Comparison of ENCODE assay signal across 9 mouse cellular contexts in the genomic region with DNA sequence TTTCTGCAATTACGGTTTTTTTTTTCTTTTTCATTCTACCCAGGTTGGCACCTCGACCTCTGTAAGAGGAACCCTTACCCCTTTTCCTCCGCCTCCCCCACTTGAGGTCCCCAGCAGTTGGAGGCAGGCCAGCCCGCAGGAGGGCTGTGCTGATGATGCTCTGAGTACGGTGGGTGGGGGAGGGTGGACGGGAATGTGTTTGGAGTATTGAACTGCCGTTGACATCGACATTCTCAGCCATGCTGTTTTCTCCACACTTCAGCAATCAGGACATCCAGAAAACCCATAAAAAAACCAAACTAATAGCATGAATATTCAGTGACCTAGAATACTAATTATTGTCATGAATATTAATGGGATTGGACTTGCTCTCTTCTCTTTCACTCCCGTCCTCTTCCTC.
DNase-seq lines count a peak whose midpoint lies in the region; ATAC-seq and TF ChIP-seq lines count a peak whose summit lies in the region.
"Had no signal": no experiment of that assay in that cellular context is flagged by ENCODE, and none has a peak within 500 bp of the region (broad histone marks: within the 10 kb centered on the region; RNA-seq: fewer than 3 reads in every experiment).

No protein-coding gene starts in this region.

- H3K27me3 ChIP-seq in stomach, embryonic 14.5 days (ENCODE audit: control insufficient read depth, insufficient read depth, low read length): no peaks in the 10 kb centered on the region
- H3K27me3 ChIP-seq in stomach, postnatal 0 days (ENCODE audit: control insufficient read depth, insufficient read depth, low read length): no peaks in the 10 kb centered on the region
- H3K27me3 ChIP-seq in forebrain, embryonic 16.5 days (replicated peaks; ENCODE audit: control insufficient read depth, insufficient read depth, low read length): peaks cover 38% of the 10 kb centered on the region
- H3K27me3 ChIP-seq in stomach, embryonic 15.5 days (replicated peaks): no peaks in the 10 kb centered on the region

- TF ChIP-seq EP300 in stomach, postnatal 0 days (optimal IDR thresholded peaks at IDR 0.05): no peak

- no peak for DNase-seq in stomach, postnatal 0 days (ENCODE audit: low spot score)
- DNase-seq in kidney, postnatal 25 days: peak; percentile 46 to 57
- no peak for DNase-seq in layer of hippocampus, adult 9-11 months
- no peak for DNase-seq in adrenal gland, postnatal 4 days (ENCODE audit: low spot score in 2 of 2)
- no peak for DNase-seq in cerebellum, adult 11-12 months

- peak overlapping the region; percentile 31; the same call in 1 of the 2 replicates for H3K4me2 ChIP-seq in stomach, embryonic 14.5 days (replicated peaks; ENCODE audit: low read depth, low read length)
- no peak overlapping the region for H3K4me2 ChIP-seq in stomach, postnatal 0 days (replicated peaks; ENCODE audit: low read depth)
- H3K4me2 ChIP-seq in forebrain, embryonic 16.5 days (ENCODE audit: low read length): peak overlapping the region; percentile 54
- peak overlapping the region; percentile 21; the same call in 1 of the 2 replicates for H3K4me2 ChIP-seq in stomach, embryonic 15.5 days

- no peak for TF ChIP-seq CTCF in stomach, postnatal 0 days (IDR thresholded peaks at IDR 0.05; ENCODE audit: low read depth)

- no peak overlapping the region for H3K4me3 ChIP-seq in stomach, embryonic 14.5 days (ENCODE audit: low read depth, low read length)
- H3K4me3 ChIP-seq in stomach, postnatal 0 days (ENCODE audit: low read depth, low read length): no peak overlapping the region
- peak overlapping the region; percentile 19; the same call in 1 of the 2 replicates for H3K4me3 ChIP-seq in forebrain, embryonic 16.5 days (replicated peaks; ENCODE audit: low read length)
- no peak overlapping the region for H3K4me3 ChIP-seq in stomach, embryonic 15.5 days (replicated peaks)
- H3K4me3 ChIP-seq: megakaryocyte, embryonic 14.5 days had no signal

- WGBS in stomach, embryonic 14.5 days: 18% methylated on average over 9 of the region's 9 CpGs
- WGBS in stomach, postnatal 0 days: 30% methylated on average over 9 of the region's 9 CpGs
- WGBS in forebrain, embryonic 16.5 days: 2% methylated on average over 9 of the region's 9 CpGs
- WGBS in stomach, embryonic 15.5 days: 14% methylated on average over 9 of the region's 9 CpGs

- H3K9me3 ChIP-seq in stomach, embryonic 14.5 days (ENCODE audit: control insufficient read depth, low read depth, low read length): no peaks in the 10 kb centered on the region
- no peaks in the 10 kb centered on the region for H3K9me3 ChIP-seq in stomach, postnatal 0 days (ENCODE audit: control insufficient read depth, low read length)
- no peaks in the 10 kb centered on the region for H3K9me3 ChIP-seq in forebrain, embryonic 16.5 days (ENCODE audit: control insufficient read depth, low read length)
- no peaks in the 10 kb centered on the region for H3K9me3 ChIP-seq in stomach, embryonic 15.5 days

- H3K36me3 ChIP-seq in stomach, embryonic 14.5 days (ENCODE audit: control insufficient read depth, insufficient read depth, low read length): no peaks in the 10 kb centered on the region; the same call in 1 of the 2 replicates
- H3K36me3 ChIP-seq in stomach, postnatal 0 days (ENCODE audit: control insufficient read depth, insufficient read depth, low read length): no peaks in the 10 kb centered on the region
- H3K36me3 ChIP-seq in forebrain, embryonic 16.5 days (ENCODE audit: control insufficient read depth, insufficient read depth): no peaks in the 10 kb centered on the region
- H3K36me3 ChIP-seq in stomach, embryonic 15.5 days: no peaks in the 10 kb centered on the region

- peaks cover 9% of the 10 kb centered on the region; the same call in 1 of the 2 replicates for H3K4me1 ChIP-seq in stomach, embryonic 14.5 days (ENCODE audit: control insufficient read depth, insufficient read depth, low read length)
- no peaks in the 10 kb centered on the region for H3K4me1 ChIP-seq in stomach, postnatal 0 days (replicated peaks; ENCODE audit: control insufficient read depth, insufficient read depth)
- H3K4me1 ChIP-seq in forebrain, embryonic 16.5 days (replicated peaks; ENCODE audit: control insufficient read depth, insufficient read depth, low read length): peaks cover 21% of the 10 kb centered on the region
- no peaks in the 10 kb centered on the region for H3K4me1 ChIP-seq in stomach, embryonic 15.5 days
- H3K4me1 ChIP-seq: megakaryocyte, embryonic 14.5 days had no signal

- no peak overlapping the region for H3K27ac ChIP-seq in stomach, embryonic 14.5 days (ENCODE audit: low read length)
- H3K27ac ChIP-seq in stomach, postnatal 0 days (replicated peaks): no peak overlapping the region
- peak overlapping the region; percentile 55; the same call in 1 of the 2 replicates for H3K27ac ChIP-seq in forebrain, embryonic 16.5 days (ENCODE audit: low read length)
- H3K27ac ChIP-seq in stomach, embryonic 15.5 days: no peak overlapping the region

- no peak overlapping the region for H3K9ac ChIP-seq in stomach, embryonic 14.5 days (replicated peaks; ENCODE audit: low read depth, low read length)
- no peak overlapping the region for H3K9ac ChIP-seq in stomach, postnatal 0 days (ENCODE audit: low read length)
- no peak overlapping the region; the same call in 1 of the 2 replicates for H3K9ac ChIP-seq in forebrain, embryonic 16.5 days (replicated peaks; ENCODE audit: low read depth, low read length)
- no peak overlapping the region for H3K9ac ChIP-seq in stomach, embryonic 15.5 days

- no peak for ATAC-seq in stomach, embryonic 14.5 days (ENCODE audit: insufficient number of reproducible peaks, insufficient read depth, low FRiP score, low read depth)
- ATAC-seq in stomach, postnatal 0 days (ENCODE audit: low FRiP score, low TSS enrichment): no peak
- ATAC-seq in forebrain, embryonic 16.5 days: peak; percentile 75
- ATAC-seq in stomach, embryonic 15.5 days (ENCODE audit: insufficient read depth, low FRiP score, low read depth): no peak

Comparison
In these comparisons a context has a peak if more than half of its experiments do, and no peak if none do; other contexts are left out.
1. DNase-seq: peak in kidney, postnatal 25 days (2 of 2); none in stomach, postnatal 0 days (single experiment), layer of hippocampus, adult 9-11 months (single experiment), adrenal gland, postnatal 4 days (0 of 2) and cerebellum, adult 11-12 months (single experiment).